Mouse (Mus musculus) neural tube, embryonic 15.5 days (tissue): ENCODE results near the gene Scml2. TPM values are rescaled to one million over a fixed set of nuclear protein-coding genes. Genes with fewer than 3 reads are reported as not detected.
"Not testable (repeated sequence)": the region's sequence is repeated elsewhere in the genome, so short reads cannot be mapped to it uniquely, and the experiment has no call there.

ENCODE experiments used
- ATAC-seq: fragments of 200-750 bp; cut with Nextera tagmentation; 2 replicates; pipeline ENCODE4 v1.8.0; 2017; ENCODE audit warnings: mild to moderate bottlenecking, moderate TSS enrichment, moderate library complexity; ENCODE audit not compliant: low FRiP score
- H3K27ac ChIP-seq: fragments of 300-500 bp; sonication (generic); replicated peaks from 2 replicates; pipeline ENCODE4 v1.5.1; 2015; ENCODE audit warnings: mild to moderate bottlenecking, inconsistent platforms
- H3K27me3 ChIP-seq: fragments of 300-500 bp; sonication (generic); replicated peaks from 2 replicates; pipeline ENCODE4 v1.6.1; 2015; ENCODE audit warnings: inconsistent platforms
- H3K36me3 ChIP-seq: fragments of 300-500 bp; sonication (generic); 2 replicates; pipeline ENCODE4 v1.6.1; 2015; ENCODE audit warnings: inconsistent platforms
- H3K4me1 ChIP-seq: fragments of 300-500 bp; sonication (generic); 2 replicates; pipeline ENCODE4 v1.6.1; 2015; ENCODE audit warnings: inconsistent platforms
- H3K4me2 ChIP-seq: fragments of 300-500 bp; sonication (generic); 2 replicates; pipeline ENCODE4 v1.6.1; 2015; ENCODE audit warnings: inconsistent platforms, mild to moderate bottlenecking, moderate library complexity
- H3K4me3 ChIP-seq: fragments of 300-500 bp; sonication (generic); replicated peaks from 2 replicates; pipeline ENCODE4 v1.5.1; 2015; ENCODE audit warnings: mild to moderate bottlenecking, inconsistent platforms
- H3K9ac ChIP-seq: fragments of 300-500 bp; sonication (generic); replicated peaks from 2 replicates; pipeline ENCODE4 v1.6.1; 2015; ENCODE audit warnings: mild to moderate bottlenecking, inconsistent platforms
- H3K9me3 ChIP-seq: fragments of 300-500 bp; sonication (generic); replicated peaks from 2 replicates; pipeline ENCODE4 v1.6.1; 2016; ENCODE audit warnings: inconsistent platforms
- WGBS: fragments of 180-500 bp; shearing (Covaris S2); methylation state at CpG from one replicate; pipeline ENCODE4 v1.1.7; 2015; ENCODE audit warnings: mixed read lengths; 5-methylcytosine and 5-hydroxymethylcytosine counted together
- polyA plus RNA-seq: library from polyadenylated mRNA; unstranded; fragments of >200 nt; fragmentation: Nextera tagmentation; extraction: Ambion mirVana; gene quantifications from 2 replicates; pipeline ENCODE4 v1.2.1, GENCODE M21; 2015

Gene Scml2
- 2.4 and 2.5 TPM in 2 replicates for polyA plus RNA-seq

DNA sequence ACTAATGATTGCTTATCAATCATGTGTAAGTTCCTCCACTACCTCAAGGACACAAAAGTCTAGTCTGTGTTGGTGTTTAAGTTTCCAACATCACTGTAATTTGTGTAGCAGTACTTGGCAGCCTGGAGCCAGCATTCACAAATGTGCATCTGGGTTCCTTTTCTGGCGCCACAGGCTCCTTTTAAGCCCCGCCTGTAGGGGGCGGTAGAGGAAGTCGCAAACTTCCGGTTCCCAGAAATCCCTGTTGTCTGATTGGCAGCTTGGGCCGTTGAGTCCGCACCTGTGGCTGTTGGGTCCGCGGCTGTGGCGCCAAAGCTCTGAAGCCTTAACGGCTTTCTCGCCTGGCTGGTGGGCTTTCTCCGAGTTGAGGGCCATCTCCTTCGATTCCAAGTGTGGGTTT is at the start of gene Scml2:
TSS of gene Scml2 (plus strand) at position 301 of the 400 bp plus-strand sequence.
- not testable (repeated sequence) for H3K4me3 ChIP-seq, H3K27ac ChIP-seq, H3K9ac ChIP-seq, H3K4me2 ChIP-seq, H3K4me1 ChIP-seq, H3K9me3 ChIP-seq, H3K27me3 ChIP-seq, H3K36me3 ChIP-seq, ATAC-seq
- 96% methylated on average over 5 of the region's 14 CpGs for WGBS

DNA sequence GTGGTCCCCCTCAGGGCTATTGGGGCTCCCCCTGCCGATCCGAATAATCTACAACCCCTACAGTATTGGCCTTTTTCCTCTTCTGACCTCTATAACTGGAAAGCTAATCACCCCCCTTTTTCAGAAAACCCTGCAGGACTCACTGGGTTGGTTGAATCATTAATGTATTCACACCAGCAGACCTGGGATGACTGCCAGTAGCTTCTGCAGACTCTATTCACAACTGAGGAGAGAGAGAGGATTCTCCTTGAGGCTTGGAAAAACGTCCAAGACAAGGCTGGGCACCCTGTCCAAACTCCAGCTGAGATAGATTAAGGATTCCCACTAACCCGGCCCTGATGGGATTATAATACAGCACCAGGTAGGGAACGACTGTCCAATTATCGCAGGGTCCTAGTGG is 41.4 kb upstream of the Scml2 start:
- not testable (repeated sequence) for H3K4me3 ChIP-seq, ATAC-seq, H3K4me2 ChIP-seq, H3K36me3 ChIP-seq, H3K9me3 ChIP-seq, H3K27me3 ChIP-seq, H3K4me1 ChIP-seq, H3K27ac ChIP-seq, H3K9ac ChIP-seq
- WGBS, result 75% methylated on average over 6 of the region's 6 CpGs

- WGBS, result 24% methylated on average over 22 of the region's 22 CpGs
- Histone ChIP-seq H3K9me3 (no peaks in the 10 kb centered on the region), H3K36me3 (no peaks in the 10 kb centered on the region), H3K27me3 (peaks cover 7% of the 10 kb centered on the region), H3K9ac (peak overlapping the region; percentile 47), H3K4me2 (peak overlapping the region; percentile 67), H3K4me3 (peak overlapping the region; percentile 54), H3K27ac (no peak overlapping the region), H3K4me1 (no peaks in the 10 kb centered on the region)
- ATAC-seq, result peak; percentile 97
These were observed 45.5 kb downstream of the Scml2 start for GRCm38 (mm10) chrX:161162314-161163068.

- H3K4me1 ChIP-seq, result no peaks in the 10 kb centered on the region
- H3K36me3 ChIP-seq, result no peaks in the 10 kb centered on the region
- H3K4me3 ChIP-seq, result peak overlapping the region; percentile 54
- peak; percentile 72; the same call in 1 of the 2 replicates for ATAC-seq
- H3K9me3 ChIP-seq, result no peaks in the 10 kb centered on the region
- H3K9ac ChIP-seq, result peak overlapping the region; percentile 47
- WGBS, result 22% methylated on average over 6 of the region's 6 CpGs
- H3K27me3 ChIP-seq, result peaks cover 7% of the 10 kb centered on the region
- H3K27ac ChIP-seq, result no peak overlapping the region
- peak overlapping the region; percentile 67 for H3K4me2 ChIP-seq
These were observed 46.0 kb downstream of the Scml2 start for GRCm38 (mm10) chrX:161163069-161163416.

DNA sequence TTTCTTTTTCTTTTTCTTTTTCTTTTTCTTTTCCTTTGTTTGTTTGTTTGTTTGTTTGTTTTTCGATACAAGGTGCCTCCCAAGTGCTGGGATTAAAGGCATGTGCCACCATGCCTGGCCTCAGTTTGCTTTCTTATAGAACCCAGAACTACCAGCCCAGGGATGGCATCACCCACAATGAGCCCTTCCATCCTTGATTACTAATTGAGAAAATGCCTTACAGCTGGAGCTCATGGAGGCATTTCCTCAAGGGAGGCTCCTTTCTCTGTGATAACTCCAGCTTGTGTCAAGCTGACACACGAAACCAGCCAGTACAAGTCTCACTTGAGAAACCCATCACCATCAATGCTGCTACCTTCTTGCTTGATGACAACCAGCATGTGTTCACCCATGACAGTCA is 170.2 kb downstream of the Scml2 start, which contains the start of gene Gm15262:
TSS of gene Gm15262 (plus strand) at position 301 of the 400 bp plus-strand sequence.
- 84% methylated on average over 2 of the region's 2 CpGs for WGBS

More for the DNA sequence above, 170.2 kb downstream of the Scml2 start, which contains the start of gene Gm15262:
- H3K9me3 ChIP-seq, ATAC-seq, H3K4me2 ChIP-seq, H3K9ac ChIP-seq, H3K36me3 ChIP-seq, H3K4me3 ChIP-seq, H3K27me3 ChIP-seq, H3K4me1 ChIP-seq, H3K27ac ChIP-seq: not testable (repeated sequence)

Other genes starting within 250 kb of the Scml2 start
- 0.09 and 0.10 TPM in 2 replicates for gene Gja6, start 210.1 kb upstream of the Scml2 start, polyA plus RNA-seq
- gene Cdkl5, start 122.5 kb upstream of the Scml2 start, polyA plus RNA-seq, result 5.2 and 5.3 TPM in 2 replicates
- 0.09 TPM in 1 of 2 replicates, not detected in the other for gene Gm15262, start 170.3 kb downstream of the Scml2 start, polyA plus RNA-seq